Mouse (Mus musculus): ENCODE results near the gene Celf1.
A peak's percentile ranks its signal among the peaks of the same experiment; 100 is the strongest.
"Not testable (repeated sequence)": the region's sequence is repeated elsewhere in the genome, so short reads cannot be mapped to it uniquely, and the experiment has no call there.

Celf1 gene

GRCm38 (mm10) chr2:91023956-91024355 is 83.8 kb downstream of the Celf1 start:
- DNase-seq, result no peak

- DNase-seq, result no peak
Measured at GRCm38 (mm10) chr2:91025081-91025516, 84.9 kb downstream of the Celf1 start.

GRCm38 (mm10) chr2:91026491-91026890 is 86.3 kb downstream of the Celf1 start:
- no peak for DNase-seq

- DNase-seq, result no peak
Measured at GRCm38 (mm10) chr2:91027391-91028214, 87.4 kb downstream of the Celf1 start.

- no peak for DNase-seq
Measured at GRCm38 (mm10) chr2:91031216-91031615, 91.0 kb downstream of the Celf1 start.

- no peak for DNase-seq
Measured at GRCm38 (mm10) chr2:91033000-91033399, 92.8 kb downstream of the Celf1 start.

- DNase-seq, result no peak
Measured at GRCm38 (mm10) chr2:91035385-91035784, 95.2 kb downstream of the Celf1 start, which contains the start of gene Rapsn. Gene Rapsn, plus strand, starts transcription at chr2:91035620.

GRCm38 (mm10) chr2:91041786-91042185 is 101.6 kb downstream of the Celf1 start:
- no peak for DNase-seq

- DNase-seq, result peak; percentile 35 to 44
Measured at GRCm38 (mm10) chr2:91042651-91043398, 102.6 kb downstream of the Celf1 start.

GRCm38 (mm10) chr2:91044727-91045126 is 104.5 kb downstream of the Celf1 start:
- no peak for DNase-seq

- not testable (repeated sequence) for DNase-seq
Measured at GRCm38 (mm10) chr2:91045805-91046204, 105.6 kb downstream of the Celf1 start.

GRCm38 (mm10) chr2:91047359-91047758 is 107.2 kb downstream of the Celf1 start:
- DNase-seq, result no peak

- DNase-seq, result no peak
Measured at GRCm38 (mm10) chr2:91051917-91052316, 111.7 kb downstream of the Celf1 start.

- no peak for DNase-seq
Measured at GRCm38 (mm10) chr2:91052752-91053151, 112.6 kb downstream of the Celf1 start.

GRCm38 (mm10) chr2:91053181-91053933 is 113.2 kb downstream of the Celf1 start:
- DNase-seq, result no peak

GRCm38 (mm10) chr2:91053934-91054382 is 113.8 kb downstream of the Celf1 start, which contains the start of gene Psmc3:
Gene Psmc3, plus strand, starts transcription at chr2:91054009.
- DNase-seq, result peak; percentile 94 to 97

- no peak for DNase-seq
Measured at GRCm38 (mm10) chr2:91058435-91058834, 118.3 kb downstream of the Celf1 start.

- DNase-seq, result no peak
Measured at GRCm38 (mm10) chr2:91059376-91059775, 119.2 kb downstream of the Celf1 start.

- DNase-seq, result peak in 1 of 2 experiments; percentile 37
Measured at GRCm38 (mm10) chr2:91060544-91061355, 120.6 kb downstream of the Celf1 start.

- no peak for DNase-seq
Measured at GRCm38 (mm10) chr2:91061849-91062481, 121.8 kb downstream of the Celf1 start.

Data from thymus, postnatal 36 days (tissue).